In the genomic region with DNA sequence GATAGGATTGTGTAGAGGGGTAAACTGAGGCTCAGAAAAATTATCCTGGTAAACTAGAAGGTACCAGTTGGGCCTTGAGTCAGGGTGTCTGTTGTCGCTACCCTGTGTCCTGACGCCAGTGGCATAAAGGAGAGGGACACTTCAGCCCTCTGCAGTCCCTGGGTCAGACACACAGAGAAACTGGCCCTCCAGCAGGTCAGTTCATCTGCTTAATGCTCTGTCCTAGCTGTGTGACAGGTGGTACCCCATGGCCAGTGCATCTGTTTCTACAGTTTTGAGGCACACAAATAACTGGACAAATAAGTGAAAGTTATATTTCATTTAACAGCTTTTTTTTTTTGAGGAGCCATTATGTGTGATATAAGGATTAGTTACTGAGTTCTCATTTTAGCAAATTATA, we compare ENCODE assay signal across 22 mouse cellular contexts.
"Had no signal": no experiment of that assay in that cellular context is flagged by ENCODE, and none has a peak within 500 bp of the region (broad histone marks: within the 10 kb centered on the region; RNA-seq: fewer than 3 reads in every experiment).

No protein-coding gene starts in this region.

- H3K4me3 ChIP-seq: limb, embryonic 10.5 days; limb, embryonic 13.5 days; liver, embryonic 12.5 days; liver, embryonic 15.5 days; lung, embryonic 15.5 days; megakaryocyte, embryonic 14.5 days; midbrain, embryonic 10.5 days; neural tube, embryonic 12.5 days; neural tube, embryonic 15.5 days had no signal

- H3K36me3 ChIP-seq: limb, embryonic 10.5 days; limb, embryonic 13.5 days; liver, embryonic 12.5 days; liver, embryonic 15.5 days; lung, embryonic 15.5 days; midbrain, embryonic 10.5 days; neural tube, embryonic 12.5 days; neural tube, embryonic 15.5 days had no signal

- DNase-seq: kidney, adult 18-20 months; kidney, adult 9 months; kidney, postnatal 14 days; kidney, postnatal 4 days; liver; lung, adult 18-20 months; lung, postnatal 10 days; lung, postnatal 36 days; midbrain, embryonic 14.5 days; right cerebral cortex, adult 18-20 months; right cerebral cortex, postnatal 25 days; thymus, postnatal 25 days had no signal

- H3K4me1 ChIP-seq: limb, embryonic 10.5 days; limb, embryonic 13.5 days; liver, embryonic 12.5 days; liver, embryonic 15.5 days; lung, embryonic 15.5 days; midbrain, embryonic 10.5 days; neural tube, embryonic 12.5 days; neural tube, embryonic 15.5 days had no signal

- H3K27me3 ChIP-seq: limb, embryonic 13.5 days; liver, embryonic 12.5 days; liver, embryonic 15.5 days; lung, embryonic 15.5 days; megakaryocyte, embryonic 14.5 days; neural tube, embryonic 12.5 days; neural tube, embryonic 15.5 days had no signal

- H3K27ac ChIP-seq: limb, embryonic 10.5 days; limb, embryonic 13.5 days; liver, embryonic 12.5 days; liver, embryonic 15.5 days; lung, embryonic 15.5 days; midbrain, embryonic 10.5 days; neural tube, embryonic 12.5 days; neural tube, embryonic 15.5 days; stomach, postnatal 0 days had no signal
